Mouse (Mus musculus) liver, embryonic 14.5 days (tissue): ENCODE data around the gene Ifitm6.

Experiments used
- CTCF ChIP-seq: IDR thresholded peaks from 2 replicates; pipeline ENCODE4 v1.5.1; 2016; ENCODE audit warnings: antibody characterized with exemption, low read depth, control low read depth
- EP300 ChIP-seq: IDR thresholded peaks from 2 replicates; pipeline ENCODE4 v1.6.1; 2016; ENCODE audit warnings: antibody characterized with exemption, low read depth

DNA sequence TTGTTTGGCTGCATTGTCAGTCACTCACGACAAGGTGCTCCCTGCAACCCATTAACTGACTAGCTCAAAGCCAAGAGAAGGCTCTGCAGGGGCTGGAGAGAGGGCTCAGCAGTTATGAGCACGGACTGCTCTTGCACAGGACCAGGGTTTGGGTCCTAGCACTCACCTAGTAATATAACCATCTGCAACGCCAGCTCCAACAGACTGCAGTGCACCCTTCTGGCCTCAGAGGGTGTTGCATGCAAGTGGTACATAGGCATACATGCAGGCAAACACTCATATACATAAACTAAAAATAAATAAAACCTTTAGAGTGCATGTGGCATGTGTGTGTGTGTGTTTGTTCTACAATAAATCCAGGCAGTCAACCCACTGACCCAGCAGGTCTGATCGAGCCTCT lies 38.1 kb upstream of the Ifitm6 start:
- TF ChIP-seq CTCF (peak; percentile 37), EP300 (no peak)
